Mouse (Mus musculus): ENCODE measurements around the gene Pttg1ip.

Pttg1ip gene

GRCm38 (mm10) chr10:77569481-77569880 lies 12.0 kb upstream of the Pttg1ip start:
- DNase-seq (ENCODE audit: low spot score) = no peak

- DNase-seq (ENCODE audit: low spot score) = no peak
Observed at GRCm38 (mm10) chr10:77569973-77570658, 11.4 kb upstream of the Pttg1ip start.

- no peak for DNase-seq (ENCODE audit: low spot score)
Observed at GRCm38 (mm10) chr10:77572225-77572624, 9.3 kb upstream of the Pttg1ip start.

GRCm38 (mm10) chr10:77573162-77573561 lies 8.4 kb upstream of the Pttg1ip start:
- no peak for DNase-seq (ENCODE audit: low spot score)

GRCm38 (mm10) chr10:77580027-77580920 lies 1.2 kb upstream of the Pttg1ip start:
- DNase-seq (ENCODE audit: low spot score) = no peak

- no peak for DNase-seq (ENCODE audit: low spot score)
Observed at GRCm38 (mm10) chr10:77581023-77581407, 505 bp upstream of the Pttg1ip start.

- no peak for DNase-seq (ENCODE audit: low spot score)
Observed at GRCm38 (mm10) chr10:77582285-77582618, 732 bp downstream of the Pttg1ip start.

GRCm38 (mm10) chr10:77583795-77584422 lies 2.4 kb downstream of the Pttg1ip start:
- no peak for DNase-seq (ENCODE audit: low spot score)

- no peak for DNase-seq (ENCODE audit: low spot score)
Observed at GRCm38 (mm10) chr10:77586637-77587036, 5.1 kb downstream of the Pttg1ip start.

GRCm38 (mm10) chr10:77587091-77587775 lies 5.7 kb downstream of the Pttg1ip start:
- peak; percentile 32 for DNase-seq (ENCODE audit: low spot score)

- DNase-seq (ENCODE audit: low spot score) = no peak
Observed at GRCm38 (mm10) chr10:77588036-77588435, 6.5 kb downstream of the Pttg1ip start.

GRCm38 (mm10) chr10:77589117-77589516 lies 7.6 kb downstream of the Pttg1ip start:
- no peak for DNase-seq (ENCODE audit: low spot score)

- DNase-seq (ENCODE audit: low spot score) = no peak
Observed at GRCm38 (mm10) chr10:77589749-77590148, 8.2 kb downstream of the Pttg1ip start.

GRCm38 (mm10) chr10:77590812-77591211 lies 9.3 kb downstream of the Pttg1ip start:
- no peak for DNase-seq (ENCODE audit: low spot score)

- DNase-seq (ENCODE audit: low spot score) = no peak
Observed at GRCm38 (mm10) chr10:77591546-77591945, 10.0 kb downstream of the Pttg1ip start.

GRCm38 (mm10) chr10:77596060-77596459 lies 14.5 kb downstream of the Pttg1ip start:
- no peak for DNase-seq (ENCODE audit: low spot score)

GRCm38 (mm10) chr10:77603021-77603420 lies 21.5 kb downstream of the Pttg1ip start:
- DNase-seq (ENCODE audit: low spot score) = no peak

- DNase-seq (ENCODE audit: low spot score) = no peak
Observed at GRCm38 (mm10) chr10:77604111-77604510, 22.6 kb downstream of the Pttg1ip start.

GRCm38 (mm10) chr10:77604958-77605357 lies 23.4 kb downstream of the Pttg1ip start:
- no peak for DNase-seq (ENCODE audit: low spot score)

GRCm38 (mm10) chr10:77605368-77605767 lies 23.8 kb downstream of the Pttg1ip start:
- no peak for DNase-seq (ENCODE audit: low spot score)

GRCm38 (mm10) chr10:77605908-77606826 lies 24.6 kb downstream of the Pttg1ip start, which contains the start of the genes Sumo3 and Gm49325:
Sumo3 (plus strand) TSS chr10:77606097.
Gm49325 (plus strand) TSS chr10:77606197.
- peak; percentile 94 for DNase-seq (ENCODE audit: low spot score)

All from ovary, adult 18-20 months (tissue).